Mouse (Mus musculus) adipose tissue, adult 10 weeks (tissue): Measurements from ENCODE around the gene Zfp607b. TPM values are rescaled to one million over a fixed set of nuclear protein-coding genes. Genes with fewer than 3 reads are reported as not detected.

Experiments
- polyA plus RNA-seq: library from polyadenylated mRNA; stranded (reverse); fragments of 350-450 nt; fragmentation: Illumina TruSeq; extraction: RNeasy Lipid Tissue Mini Kit (QIAGEN cat#74804); gene quantifications from one replicate; pipeline ENCODE4 v1.2.3, GENCODE M21; 2014; ENCODE audit warnings: low read depth, low replicate concordance

Gene Zfp607b
- 2.6 TPM for polyA plus RNA-seq

DNA sequence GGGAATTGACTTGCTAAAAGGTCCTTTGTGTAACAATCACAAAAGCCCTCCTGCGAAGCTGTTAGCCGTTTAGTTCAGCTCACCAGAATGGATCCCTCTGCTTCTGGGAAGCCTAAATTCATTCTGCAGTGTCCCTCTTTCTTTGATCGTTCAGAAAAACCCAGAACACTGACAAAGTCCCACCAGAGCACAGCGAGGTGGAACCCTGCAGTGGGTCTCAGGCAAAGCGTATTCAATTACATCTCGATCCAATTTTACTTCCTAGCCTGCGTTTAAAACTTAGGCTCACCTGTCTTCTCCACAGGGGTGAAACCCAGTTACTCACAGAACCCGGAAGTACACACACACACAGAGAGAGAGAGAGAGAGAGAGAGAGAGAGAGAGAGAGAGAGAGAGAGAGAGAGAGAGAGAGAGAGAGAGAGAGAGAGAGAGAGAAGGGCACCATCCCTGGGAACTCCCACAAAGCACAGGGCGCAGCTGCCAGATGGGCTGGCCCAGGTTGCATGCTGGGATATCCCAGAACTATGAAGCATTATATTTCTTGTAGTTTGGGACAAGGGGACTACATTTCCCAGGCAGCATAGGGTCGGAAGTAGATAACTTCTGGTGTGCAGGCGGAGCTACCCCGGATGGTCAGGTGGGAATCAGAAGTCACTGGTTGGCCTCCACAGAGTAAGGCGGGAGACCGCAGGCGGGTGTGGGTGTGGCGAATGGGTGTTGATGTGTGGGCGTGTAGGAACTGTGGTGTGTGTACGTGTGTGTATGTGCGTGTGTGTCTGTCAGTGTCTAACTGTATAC lies at the start of gene Zfp607b:
Zfp607b (plus strand) TSS at position 526 of the 798 bp plus-strand sequence.

GRCm38 (mm10) chr7:27653681-27654437 lies 35.3 kb upstream of the Zfp607b start, which contains the start of gene Ttc9b:
TSS of gene Ttc9b (plus strand) at chr7:27653915.

GRCm38 (mm10) chr7:27674522-27675221 lies 14.5 kb upstream of the Zfp607b start, which contains the start of gene Map3k10:
TSS of gene Map3k10 (minus strand) at chr7:27674598.

DNA sequence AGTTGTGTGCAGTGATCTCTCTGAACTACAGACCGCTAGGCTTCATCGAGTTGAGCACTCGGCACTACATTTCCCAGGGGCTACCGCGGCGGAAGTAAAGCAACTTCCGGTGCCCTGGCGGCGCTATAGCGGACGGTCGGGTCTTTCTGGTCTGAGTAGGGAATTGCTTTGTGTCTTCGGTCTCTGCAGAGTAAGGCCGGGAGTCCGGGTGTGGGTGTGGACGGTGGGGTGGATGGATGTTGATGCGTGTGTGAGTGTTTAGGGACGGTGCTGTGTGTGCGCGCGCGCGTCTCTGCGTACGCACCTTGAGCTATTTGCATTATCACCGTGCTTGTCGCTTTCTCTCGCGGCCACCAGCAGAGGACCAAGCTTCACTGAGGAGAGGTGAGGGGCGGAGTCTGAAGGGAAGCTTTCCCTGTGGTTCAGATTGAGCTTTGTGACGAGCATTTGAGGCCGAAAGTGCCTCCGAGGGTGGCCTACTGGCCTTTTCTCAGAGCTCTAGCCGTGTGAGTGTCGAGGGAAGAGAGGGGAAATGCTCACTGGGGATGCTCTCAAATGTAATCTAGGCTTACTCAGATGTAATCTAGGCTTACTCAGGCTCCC lies 42.2 kb downstream of the Zfp607b start, which contains the start of gene Zfp60:
Zfp60 (plus strand) TSS at position 109 of the 603 bp plus-strand sequence.

Other genes with a start within 250 kb of the Zfp607b start
- gene Sptbn4, start 241.7 kb upstream of the Zfp607b start, polyA plus RNA-seq, result 0.56 TPM
- 56.7 TPM for gene Blvrb, start 241.4 kb upstream of the Zfp607b start, polyA plus RNA-seq
- gene Sertad3, start 215.6 kb upstream of the Zfp607b start, polyA plus RNA-seq, result 7.5 TPM
- 16.7 TPM for gene Sertad1, start 202.4 kb upstream of the Zfp607b start, polyA plus RNA-seq
- 2.0 TPM for gene Prx, start 190.0 kb upstream of the Zfp607b start, polyA plus RNA-seq
- 1.7 TPM for gene Hipk4, start 166.1 kb upstream of the Zfp607b start, polyA plus RNA-seq
- gene Pld3, start 136.1 kb upstream of the Zfp607b start, polyA plus RNA-seq, result 98.1 TPM
- gene 2310022A10Rik, start 136.1 kb upstream of the Zfp607b start, polyA plus RNA-seq, result 13.5 TPM
- 123 TPM for gene Akt2, start 97.8 kb upstream of the Zfp607b start, polyA plus RNA-seq
- gene Ttc9b, start 35.4 kb upstream of the Zfp607b start, polyA plus RNA-seq, result not detected
- 15.8 TPM for gene Map3k10, start 14.7 kb upstream of the Zfp607b start, polyA plus RNA-seq
- gene Zfp60, start 42.0 kb downstream of the Zfp607b start, polyA plus RNA-seq, result 8.6 TPM
- gene Zfp626, start 117.9 kb downstream of the Zfp607b start, polyA plus RNA-seq, result 5.7 TPM
- gene Zfp59, start 149.3 kb downstream of the Zfp607b start, polyA plus RNA-seq, result 4.5 TPM
- 2.3 TPM for gene Zfp607a, start 168.2 kb downstream of the Zfp607b start, polyA plus RNA-seq
- gene Zfp974, start 240.1 kb downstream of the Zfp607b start, polyA plus RNA-seq, result 8.7 TPM